Mouse (Mus musculus): ENCODE results near the gene Plxnb1. TPM values are rescaled to one million over a fixed set of nuclear protein-coding genes. Genes with fewer than 3 reads are reported as not detected.

Gene Plxnb1
- polyA plus RNA-seq, 1 experiment from 2014 or later: 19.9 TPM

- no peak for ATAC-seq (ENCODE audit: low read depth)
- WGBS: 97% methylated on average over 3 of the region's 3 CpGs
- peak overlapping the region; percentile 95 for H3K4me2 ChIP-seq
Observed at GRCm38 (mm10) chr9:109080516-109080915, 14.7 kb upstream of the Plxnb1 start.

GRCm38 (mm10) chr9:109081749-109082123 lies 13.5 kb upstream of the Plxnb1 start:
- peak overlapping the region; percentile 85 for H3K4me3 ChIP-seq
- peaks cover 25% of the 10 kb centered on the region for H3K36me3 ChIP-seq
- H3K9ac ChIP-seq: peak overlapping the region; percentile 92
- peak; percentile 37 for ATAC-seq (ENCODE audit: low read depth)
- H3K27ac ChIP-seq (replicated peaks): peak overlapping the region; percentile 79
- H3K9me3 ChIP-seq: no peaks in the 10 kb centered on the region
- WGBS: 6% methylated on average over 11 of the region's 11 CpGs
- peak overlapping the region; percentile 95 for H3K4me2 ChIP-seq
- peaks cover 29% of the 10 kb centered on the region for H3K4me1 ChIP-seq (replicated peaks)
- H3K27me3 ChIP-seq: no peaks in the 10 kb centered on the region

More at GRCm38 (mm10) chr9:109080516-109080915, 14.7 kb upstream of the Plxnb1 start:
- Histone ChIP-seq H3K27me3 (no peaks in the 10 kb centered on the region), H3K27ac (replicated peaks) (no peak overlapping the region), H3K4me1 (replicated peaks) (peaks cover 29% of the 10 kb centered on the region), H3K9ac (no peak overlapping the region), H3K9me3 (no peaks in the 10 kb centered on the region), H3K4me3 (peak overlapping the region; percentile 85; the same call in 1 of the 2 replicates), H3K36me3 (peaks cover 25% of the 10 kb centered on the region)

DNA sequence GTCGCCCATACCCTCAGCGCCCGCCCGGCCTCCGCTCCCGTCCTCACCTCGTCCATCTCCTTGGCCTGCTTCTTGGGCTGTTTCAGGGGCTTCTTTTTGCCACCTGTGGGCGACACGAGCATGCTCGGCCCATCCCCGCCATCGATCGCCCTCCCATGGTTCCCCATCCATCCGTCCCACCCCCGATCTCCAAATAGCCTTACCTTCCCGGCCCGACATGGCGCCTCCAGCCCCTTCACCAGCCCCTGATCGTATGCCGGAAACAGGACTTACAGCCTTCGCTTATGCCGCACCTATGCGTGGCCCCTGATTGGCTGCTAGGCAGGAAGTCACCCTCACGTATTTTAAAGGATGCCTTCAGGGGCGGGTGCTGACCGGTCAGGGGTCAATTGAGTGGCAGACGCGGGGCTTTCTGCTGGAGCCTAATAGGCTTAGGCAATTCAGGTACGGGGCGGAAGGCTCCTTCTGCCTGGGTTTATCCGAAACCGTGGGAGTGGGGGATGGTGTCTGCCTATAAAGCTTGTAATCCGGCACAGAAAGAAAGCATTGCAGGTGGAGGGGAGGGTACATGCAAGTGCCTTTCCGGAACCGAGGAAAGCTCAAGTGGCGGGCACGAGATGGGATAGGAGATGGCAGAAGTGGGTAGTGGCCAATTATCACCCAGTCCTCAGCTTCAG lies 12.9 kb upstream of the Plxnb1 start, which contains the start of the genes Ccdc51 and Tma7:
TSS of gene Ccdc51 (plus strand) at position 370 of the 677 bp plus-strand sequence.
TSS of gene Tma7 (minus strand) at position 464 of the 677 bp plus-strand sequence.
- peak; percentile 96 for ATAC-seq (ENCODE audit: low read depth)
- H3K9me3 ChIP-seq: no peaks in the 10 kb centered on the region
- H3K4me2 ChIP-seq: peak within 1 kb of the TSS; percentile 95
- H3K27ac ChIP-seq (replicated peaks): peak within 1 kb of the TSS; percentile 79
- peak within 1 kb of the TSS; percentile 85 for H3K4me3 ChIP-seq
- WGBS: under 1% methylated on average over 37 of the region's 37 CpGs
- H3K27me3 ChIP-seq: no peaks in the 10 kb centered on the region
- H3K36me3 ChIP-seq: peaks cover 25% of the 10 kb centered on the region
- peak within 1 kb of the TSS; percentile 92 for H3K9ac ChIP-seq
- H3K4me1 ChIP-seq (replicated peaks): peaks cover 29% of the 10 kb centered on the region

DNA sequence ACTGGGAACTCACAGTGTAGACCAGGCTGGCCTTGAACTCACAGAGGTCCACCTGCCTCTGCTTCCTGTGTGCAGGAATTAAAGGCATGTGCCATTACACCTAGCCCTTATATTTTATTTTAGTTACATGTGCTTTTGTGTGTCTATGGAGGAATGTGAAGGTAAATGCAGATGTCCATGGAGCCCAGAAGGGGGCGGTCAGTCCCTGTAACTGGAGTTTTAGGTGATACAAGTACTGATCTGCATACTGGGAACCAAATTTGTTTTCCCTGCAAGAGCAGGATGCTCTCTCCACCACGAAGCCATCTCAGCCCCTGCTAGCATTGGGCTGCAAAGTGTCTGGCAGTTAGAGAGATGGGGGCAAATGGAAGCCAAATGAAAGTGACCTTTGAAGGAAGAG lies 10.3 kb upstream of the Plxnb1 start:
- Histone ChIP-seq H3K27me3 (no peaks in the 10 kb centered on the region), H3K36me3 (peaks cover 19% of the 10 kb centered on the region), H3K4me2 (no peak overlapping the region), H3K27ac (replicated peaks) (no peak overlapping the region), H3K4me3 (no peak overlapping the region), H3K9me3 (no peaks in the 10 kb centered on the region), H3K4me1 (replicated peaks) (peaks cover 39% of the 10 kb centered on the region), H3K9ac (no peak overlapping the region)
- ATAC-seq (ENCODE audit: low read depth): no peak
- whole genome bisulfite sequencing: 12% methylated on average over 2 of the region's 2 CpGs

- ATAC-seq (ENCODE audit: low read depth): no peak
Observed at GRCm38 (mm10) chr9:109087987-109088386, 7.2 kb upstream of the Plxnb1 start.

GRCm38 (mm10) chr9:109090446-109090845 lies 4.7 kb upstream of the Plxnb1 start:
- WGBS: 66% methylated on average over 15 of the region's 15 CpGs

More at GRCm38 (mm10) chr9:109087987-109088386, 7.2 kb upstream of the Plxnb1 start:
- H3K4me2 ChIP-seq: no peak overlapping the region
- no peak overlapping the region for H3K27ac ChIP-seq (replicated peaks)
- no peaks in the 10 kb centered on the region for H3K27me3 ChIP-seq
- H3K4me1 ChIP-seq (replicated peaks): peaks cover 18% of the 10 kb centered on the region
- no peak overlapping the region for H3K4me3 ChIP-seq
- H3K36me3 ChIP-seq: peaks cover 35% of the 10 kb centered on the region
- 13% methylated on average over 5 of the region's 5 CpGs for WGBS
- H3K9me3 ChIP-seq: no peaks in the 10 kb centered on the region
- peak overlapping the region; percentile 38; the same call in 1 of the 2 replicates for H3K9ac ChIP-seq

GRCm38 (mm10) chr9:109091802-109092201 lies 3.4 kb upstream of the Plxnb1 start:
- H3K27me3 ChIP-seq: no peaks in the 10 kb centered on the region
- 90% methylated on average over 8 of the region's 8 CpGs for WGBS
- H3K4me3 ChIP-seq: no peak overlapping the region
- no peak overlapping the region for H3K4me2 ChIP-seq
- H3K27ac ChIP-seq (replicated peaks): no peak overlapping the region
- H3K4me1 ChIP-seq (replicated peaks): peaks cover 29% of the 10 kb centered on the region
- H3K9ac ChIP-seq: no peak overlapping the region
- no peak for ATAC-seq (ENCODE audit: low read depth)
- no peaks in the 10 kb centered on the region for H3K9me3 ChIP-seq
- peaks cover 35% of the 10 kb centered on the region for H3K36me3 ChIP-seq

More at GRCm38 (mm10) chr9:109090446-109090845, 4.7 kb upstream of the Plxnb1 start:
- H3K4me3 ChIP-seq: no peak overlapping the region
- H3K27me3 ChIP-seq: no peaks in the 10 kb centered on the region
- H3K9me3 ChIP-seq: no peaks in the 10 kb centered on the region
- no peak overlapping the region for H3K4me2 ChIP-seq
- H3K9ac ChIP-seq: no peak overlapping the region
- H3K27ac ChIP-seq (replicated peaks): no peak overlapping the region
- ATAC-seq (ENCODE audit: low read depth): no peak
- peaks cover 23% of the 10 kb centered on the region for H3K4me1 ChIP-seq (replicated peaks)
- H3K36me3 ChIP-seq: peaks cover 35% of the 10 kb centered on the region

GRCm38 (mm10) chr9:109092799-109093198 lies 2.4 kb upstream of the Plxnb1 start:
- no peaks in the 10 kb centered on the region for H3K27me3 ChIP-seq
- 46% methylated on average over 6 of the region's 6 CpGs for whole genome bisulfite sequencing
- ATAC-seq (ENCODE audit: low read depth): no peak
- H3K36me3 ChIP-seq: peaks cover 35% of the 10 kb centered on the region
- H3K27ac ChIP-seq (replicated peaks): peak overlapping the region; percentile 28; the same call in 1 of the 2 replicates
- H3K9me3 ChIP-seq: no peaks in the 10 kb centered on the region
- H3K9ac ChIP-seq: no peak overlapping the region
- H3K4me2 ChIP-seq: no peak overlapping the region
- no peak overlapping the region for H3K4me3 ChIP-seq
- peaks cover 34% of the 10 kb centered on the region for H3K4me1 ChIP-seq (replicated peaks)

DNA sequence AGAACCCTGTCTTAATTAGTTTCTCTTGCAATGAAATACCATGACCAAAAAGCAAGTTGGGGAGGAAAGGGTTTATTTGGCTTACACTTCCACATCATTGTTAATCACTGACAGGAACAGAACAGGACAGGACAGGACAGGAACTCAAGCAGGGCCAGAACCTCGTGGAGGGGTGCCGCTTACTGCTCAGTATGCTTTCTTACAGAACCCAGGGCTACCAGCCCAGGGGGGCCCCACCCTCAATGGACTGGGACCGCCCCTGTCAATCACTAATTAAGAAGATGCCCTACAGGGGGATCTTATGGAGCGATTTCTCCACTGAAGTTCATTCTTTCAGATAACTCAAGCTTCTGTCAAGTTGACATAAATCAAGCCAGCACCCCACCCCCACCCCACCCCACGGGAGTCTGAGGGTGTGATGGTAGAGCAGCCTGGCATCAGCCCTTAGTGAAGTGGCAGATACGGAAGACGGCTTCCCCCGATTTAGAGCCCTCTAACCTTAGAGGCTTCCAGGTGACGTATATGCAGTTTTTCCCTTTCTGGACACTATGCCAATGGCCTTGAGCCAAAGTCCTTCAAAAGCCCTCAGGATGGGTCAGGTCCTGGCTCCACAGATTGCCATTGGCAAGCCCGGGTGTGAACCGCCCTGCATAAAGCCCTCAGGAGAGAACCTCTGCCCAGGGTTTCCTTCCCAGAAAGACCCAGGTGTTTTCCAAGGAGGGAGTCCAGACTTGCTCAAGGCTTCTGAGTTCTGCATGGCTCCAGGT lies 1.2 kb upstream of the Plxnb1 start:
- Histone ChIP-seq H3K36me3 (peaks cover 35% of the 10 kb centered on the region), H3K9me3 (no peaks in the 10 kb centered on the region), H3K9ac (peak overlapping the region; percentile 95), H3K4me1 (replicated peaks) (peaks cover 40% of the 10 kb centered on the region), H3K4me2 (peak overlapping the region; percentile 97), H3K27ac (replicated peaks) (peak overlapping the region; percentile 100), H3K4me3 (peak overlapping the region; percentile 63), H3K27me3 (no peaks in the 10 kb centered on the region)
- WGBS: 13% methylated on average over 11 of the region's 11 CpGs
- ATAC-seq (ENCODE audit: low read depth): no peak

DNA sequence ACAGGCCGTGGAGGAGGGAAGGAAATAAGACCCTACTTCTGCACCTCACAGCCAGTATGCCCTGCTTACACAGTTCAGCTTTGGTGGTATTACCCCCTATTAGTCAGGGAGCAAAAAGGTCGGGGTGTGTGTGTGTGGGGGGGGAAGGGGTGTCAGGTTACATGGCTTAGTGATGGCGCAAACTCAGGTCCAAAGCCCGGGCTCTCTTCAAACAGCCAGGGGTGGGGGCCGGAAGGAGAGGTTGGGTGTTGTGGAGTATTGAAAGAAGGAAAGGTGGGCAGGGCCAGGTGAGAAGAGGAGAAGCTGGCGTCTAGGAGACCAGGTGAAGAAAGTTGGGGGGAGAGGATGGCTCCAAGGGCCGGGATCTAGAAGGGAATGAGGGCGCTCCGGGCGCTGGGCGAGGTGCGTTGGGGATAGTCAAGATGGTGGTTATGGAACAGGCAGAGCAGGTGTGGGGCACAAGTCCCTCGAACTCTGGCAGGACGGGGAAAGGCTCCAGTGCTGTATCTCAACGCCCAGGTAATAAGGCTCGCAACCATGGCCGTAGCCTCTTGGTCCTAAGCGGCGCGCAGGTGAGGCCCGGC lies 544 bp upstream of the Plxnb1 start:
- Histone ChIP-seq H3K9ac (peak overlapping the region; percentile 95), H3K4me1 (replicated peaks) (peaks cover 47% of the 10 kb centered on the region), H3K4me3 (peak overlapping the region; percentile 63), H3K9me3 (no peaks in the 10 kb centered on the region), H3K36me3 (peaks cover 34% of the 10 kb centered on the region), H3K4me2 (peak overlapping the region; percentile 97), H3K27me3 (no peaks in the 10 kb centered on the region), H3K27ac (replicated peaks) (peak overlapping the region; percentile 100)
- WGBS: 1% methylated on average over 21 of the region's 21 CpGs
- ATAC-seq (ENCODE audit: low read depth): no peak; the same call in 1 of the 2 replicates

- Histone ChIP-seq H3K27me3 (no peaks in the 10 kb centered on the region), H3K36me3 (peaks cover 33% of the 10 kb centered on the region), H3K4me2 (peak overlapping the region; percentile 97), H3K9me3 (no peaks in the 10 kb centered on the region), H3K27ac (replicated peaks) (peak overlapping the region; percentile 100), H3K9ac (peak overlapping the region; percentile 95), H3K4me1 (replicated peaks) (peaks cover 62% of the 10 kb centered on the region), H3K4me3 (peak overlapping the region; percentile 63)
- ATAC-seq (ENCODE audit: low read depth): no peak
- WGBS: 5% methylated on average over 9 of the region's 9 CpGs
Observed at GRCm38 (mm10) chr9:109096251-109096661, 1.1 kb downstream of the Plxnb1 start.

DNA sequence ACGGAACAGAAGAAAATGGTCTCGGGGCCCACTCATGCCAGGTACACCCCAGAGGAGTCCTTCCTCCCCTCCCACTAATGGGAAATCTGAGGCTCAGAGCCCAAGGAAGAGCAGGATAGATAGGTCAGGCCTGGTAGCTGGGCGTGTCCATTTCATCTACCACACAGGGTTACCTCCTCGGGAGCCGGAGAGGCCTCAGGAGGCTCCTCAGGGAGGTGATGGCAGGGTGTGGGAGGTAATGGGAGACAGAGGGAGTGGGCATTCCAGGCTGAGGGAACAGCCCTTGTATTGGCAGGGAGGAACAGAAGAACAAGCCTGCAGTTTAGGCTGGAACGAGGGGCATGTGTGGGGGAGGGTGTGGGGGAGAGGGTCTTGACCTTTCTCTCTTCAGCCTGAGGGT lies 1.7 kb downstream of the Plxnb1 start:
- Histone ChIP-seq H3K36me3 (peaks cover 31% of the 10 kb centered on the region), H3K27ac (replicated peaks) (peak overlapping the region; percentile 100), H3K4me2 (peak overlapping the region; percentile 97), H3K4me1 (replicated peaks) (peaks cover 66% of the 10 kb centered on the region), H3K4me3 (peak overlapping the region; percentile 63), H3K27me3 (no peaks in the 10 kb centered on the region), H3K9ac (peak overlapping the region; percentile 95), H3K9me3 (no peaks in the 10 kb centered on the region)
- no peak for ATAC-seq (ENCODE audit: low read depth)
- 12% methylated on average over 6 of the region's 6 CpGs for WGBS

Data from neural tube, embryonic 13.5 days (tissue).